Mouse (Mus musculus) midbrain, embryonic 12.5 days (tissue): Measurements from ENCODE around the gene Etnppl. TPM values are rescaled to one million over a fixed set of nuclear protein-coding genes. Genes with fewer than 3 reads are reported as not detected.

Experiments
- ATAC-seq: fragments of 200-750 bp; cut with Nextera tagmentation; 2 replicates; pipeline ENCODE4 v1.8.0; 2017; ENCODE audit warnings: low read depth, moderate TSS enrichment, moderate library complexity; ENCODE audit not compliant: low FRiP score
- H3K27ac ChIP-seq: fragments of 300-500 bp; sonication (generic); replicated peaks from 2 replicates; pipeline ENCODE4 v1.5.1; 2016; ENCODE audit warnings: mild to moderate bottlenecking
- H3K27me3 ChIP-seq: fragments of 300-500 bp; sonication (generic); 2 replicates; pipeline ENCODE4 v1.6.1; 2016; ENCODE audit warnings: mild to moderate bottlenecking
- H3K36me3 ChIP-seq: fragments of 300-500 bp; sonication (generic); 2 replicates; pipeline ENCODE4 v1.6.1; 2016
- H3K4me1 ChIP-seq: fragments of 300-500 bp; sonication (generic); 2 replicates; pipeline ENCODE4 v1.6.1; 2016
- H3K4me2 ChIP-seq: fragments of 300-500 bp; sonication (generic); replicated peaks from 2 replicates; pipeline ENCODE4 v1.6.1; 2016; ENCODE audit warnings: mild to moderate bottlenecking, moderate library complexity
- H3K4me3 ChIP-seq: fragments of 300-500 bp; sonication (generic); 2 replicates; pipeline ENCODE4 v1.5.1; 2016; ENCODE audit warnings: mild to moderate bottlenecking
- H3K9ac ChIP-seq: fragments of 300-500 bp; sonication (generic); replicated peaks from 2 replicates; pipeline ENCODE4 v1.6.1; 2016; ENCODE audit warnings: mild to moderate bottlenecking, moderate library complexity
- H3K9me3 ChIP-seq: fragments of 300-500 bp; sonication (generic); 2 replicates; pipeline ENCODE4 v1.6.1; 2016; ENCODE audit warnings: mild to moderate bottlenecking
- WGBS: fragments of 180-500 bp; shearing (Covaris S2); methylation state at CpG from one replicate; pipeline ENCODE4 v1.1.7; 2016; 5-methylcytosine and 5-hydroxymethylcytosine counted together
- polyA plus RNA-seq: library from polyadenylated mRNA; unstranded; fragments of >200 nt; fragmentation: Nextera tagmentation; extraction: Ambion mirVana; gene quantifications from 2 replicates; pipeline ENCODE4 v1.2.1, GENCODE M21; 2016

The Etnppl gene
- polyA plus RNA-seq, 1 experiment from 2014 or later, result 0.05 TPM

DNA sequence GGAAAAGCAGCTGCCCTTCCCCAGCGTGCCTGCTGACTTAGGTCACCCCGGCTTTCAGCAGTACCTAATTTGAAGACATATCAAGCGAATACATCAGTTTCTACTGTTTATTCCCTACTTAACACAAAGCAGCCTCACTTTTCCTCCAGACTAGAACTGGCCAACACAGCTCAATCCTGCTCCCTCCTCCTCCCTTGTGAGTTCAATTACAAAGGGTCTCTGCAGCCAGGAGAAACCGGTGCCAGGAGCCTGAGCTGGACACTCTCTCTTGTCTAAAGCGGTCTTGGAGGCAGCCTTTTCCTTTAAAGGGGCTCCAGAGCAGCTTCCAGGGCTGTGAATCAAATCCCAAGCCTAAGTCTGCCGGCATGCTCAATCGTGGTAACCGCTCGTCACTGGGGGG lies 64.9 kb downstream of the Etnppl start:
- no peaks in the 10 kb centered on the region for H3K4me1 ChIP-seq
- H3K9ac ChIP-seq, result no peak overlapping the region
- H3K27ac ChIP-seq, result no peak overlapping the region
- H3K9me3 ChIP-seq, result no peaks in the 10 kb centered on the region
- no peak overlapping the region for H3K4me3 ChIP-seq
- WGBS, result 89% methylated on average over 9 of the region's 9 CpGs
- no peaks in the 10 kb centered on the region for H3K36me3 ChIP-seq
- H3K4me2 ChIP-seq, result no peak overlapping the region
- no peak for ATAC-seq
- H3K27me3 ChIP-seq, result 0 out of 2 replicates have a peak, but pooled peaks cover 3% of the 10 kb centered on the region

DNA sequence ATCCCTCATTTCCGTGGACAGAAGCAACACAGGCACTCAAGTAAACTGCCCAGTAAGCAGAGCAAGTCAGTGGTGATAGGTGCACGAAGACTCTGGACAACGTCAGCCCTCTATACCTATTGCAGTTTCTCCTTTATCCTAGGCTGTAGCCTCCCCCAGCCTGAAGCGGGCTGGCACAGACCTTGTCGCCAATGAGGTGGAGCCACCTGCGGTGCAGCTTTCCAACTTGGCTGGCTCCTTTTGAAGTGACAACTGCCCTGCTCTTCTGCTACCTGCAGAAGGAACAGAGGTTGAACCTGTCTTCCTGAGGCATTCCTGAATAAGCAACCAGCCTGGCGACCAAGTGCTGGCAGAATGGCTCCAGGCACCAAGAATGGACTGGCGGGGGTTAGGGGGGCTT lies 66.6 kb downstream of the Etnppl start:
- Histone ChIP-seq H3K27ac (no peak overlapping the region), H3K4me3 (no peak overlapping the region), H3K27me3 (0 out of 2 replicates have a peak, but pooled peaks cover 3% of the 10 kb centered on the region), H3K9ac (no peak overlapping the region), H3K4me1 (no peaks in the 10 kb centered on the region), H3K36me3 (no peaks in the 10 kb centered on the region), H3K4me2 (no peak overlapping the region), H3K9me3 (no peaks in the 10 kb centered on the region)
- no peak for ATAC-seq
- 78% methylated on average over 8 of the region's 8 CpGs for WGBS

DNA sequence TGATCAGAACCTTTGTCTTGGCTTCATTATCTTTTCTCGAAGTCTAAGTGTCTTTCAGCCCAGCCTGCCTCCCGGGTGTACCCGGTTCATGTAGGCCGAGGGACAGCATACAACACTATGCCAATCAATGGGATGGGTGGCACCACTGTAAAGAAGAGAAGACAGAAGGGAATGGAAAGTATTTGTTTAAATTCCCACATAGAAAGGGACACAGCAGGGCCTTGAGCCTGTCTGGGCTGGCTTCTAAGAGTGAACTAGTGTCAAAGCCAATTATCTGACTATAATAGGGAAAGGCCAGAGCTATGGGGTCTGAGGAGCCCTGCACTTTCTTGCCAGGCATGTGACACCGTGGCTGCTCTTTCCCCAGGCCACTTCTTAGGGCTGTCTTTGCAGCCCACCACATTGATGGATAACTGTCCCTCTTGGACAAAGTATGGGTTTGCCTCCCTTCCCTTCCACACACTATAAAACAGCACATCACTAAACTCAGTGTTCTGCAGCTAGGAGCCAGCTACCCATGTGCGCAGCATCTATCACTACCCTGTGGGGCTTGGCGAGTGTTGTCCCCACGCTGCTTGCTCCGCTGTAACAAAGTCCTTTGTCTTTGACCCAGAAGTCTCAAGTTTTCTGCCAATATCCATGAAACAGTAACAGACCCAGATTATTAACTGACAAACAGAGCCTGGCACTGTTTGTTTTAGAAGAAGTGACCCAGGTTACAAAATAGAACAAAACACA lies 67.2 kb downstream of the Etnppl start:
- Histone ChIP-seq H3K4me2 (no peak overlapping the region), H3K4me1 (no peaks in the 10 kb centered on the region), H3K27me3 (0 out of 2 replicates have a peak, but pooled peaks cover 3% of the 10 kb centered on the region), H3K9me3 (no peaks in the 10 kb centered on the region), H3K27ac (no peak overlapping the region), H3K36me3 (no peaks in the 10 kb centered on the region), H3K9ac (no peak overlapping the region), H3K4me3 (no peak overlapping the region)
- whole genome bisulfite sequencing, result 77% methylated on average over 9 of the region's 9 CpGs
- ATAC-seq, result no peak

DNA sequence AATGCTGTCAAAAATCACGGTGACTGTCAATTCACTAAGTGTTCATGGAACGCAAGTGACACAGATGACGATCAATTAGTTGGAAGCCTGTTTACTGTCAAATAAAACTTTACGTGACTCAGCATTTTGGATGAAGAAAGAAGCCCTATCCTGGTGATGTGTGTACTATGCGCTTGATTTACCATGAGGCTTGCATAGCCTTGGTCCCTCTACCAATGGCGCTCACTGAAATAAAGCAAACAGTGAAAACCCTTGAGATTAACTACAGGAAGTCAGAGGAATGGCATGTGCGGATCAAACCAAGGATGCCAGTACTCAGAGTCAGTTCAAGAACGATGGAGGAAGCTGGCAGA lies 67.7 kb downstream of the Etnppl start:
- Histone ChIP-seq H3K4me2 (no peak overlapping the region), H3K4me3 (no peak overlapping the region), H3K27me3 (0 out of 2 replicates have a peak, but pooled peaks cover 3% of the 10 kb centered on the region), H3K9me3 (no peaks in the 10 kb centered on the region), H3K9ac (no peak overlapping the region), H3K27ac (no peak overlapping the region), H3K4me1 (no peaks in the 10 kb centered on the region), H3K36me3 (no peaks in the 10 kb centered on the region)
- WGBS, result 91% methylated on average over 8 of the region's 8 CpGs
- ATAC-seq, result no peak

DNA sequence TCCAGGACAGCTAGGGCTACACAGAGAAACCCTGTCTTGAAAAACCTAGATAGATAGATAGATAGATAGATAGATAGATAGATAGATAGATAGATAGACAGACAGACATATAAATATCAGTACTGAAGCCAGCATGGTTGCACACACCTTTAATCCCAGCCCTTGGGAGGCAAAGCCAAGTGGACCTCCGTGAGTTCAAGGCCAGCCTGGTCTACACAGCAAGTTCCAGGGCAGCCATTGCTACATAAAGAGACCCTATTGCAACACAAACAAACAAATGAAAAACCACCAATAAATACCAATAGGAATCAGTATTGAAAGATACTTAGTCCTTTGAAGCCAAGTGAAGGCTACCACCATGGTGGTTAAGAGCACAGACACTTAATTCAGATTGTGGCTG lies 69.8 kb downstream of the Etnppl start:
- Histone ChIP-seq H3K27ac (no peak overlapping the region), H3K27me3 (0 out of 2 replicates have a peak, but pooled peaks cover 3% of the 10 kb centered on the region), H3K4me3 (no peak overlapping the region), H3K9ac (no peak overlapping the region), H3K4me1 (peaks cover 9% of the 10 kb centered on the region), H3K9me3 (no peaks in the 10 kb centered on the region), H3K36me3 (no peaks in the 10 kb centered on the region), H3K4me2 (no peak overlapping the region)
- no peak for ATAC-seq
- WGBS, result 90% methylated on average over 1 of the region's 1 CpGs

Other genes with a start within 250 kb of the Etnppl start
- gene Ostc, start 92.0 kb downstream of the Etnppl start, polyA plus RNA-seq, result 250 and 259 TPM in 2 replicates
- gene Rpl34, start 113.0 kb downstream of the Etnppl start, polyA plus RNA-seq, result 603 and 631 TPM in 2 replicates